Mouse (Mus musculus): Measurements from ENCODE around the gene Dennd1b.

- TF ChIP-seq CTCF (IDR thresholded peaks at IDR 0.05; ENCODE audit: low read depth, low read length) (no peak), GATA1 (IDR thresholded peaks at IDR 0.05; ENCODE audit: borderline replicate concordance, low read length) (no peak)
Observed at GRCm38 (mm10) chr1:138958863-138959262, 4.4 kb upstream of the Dennd1b start.

Data from G1E (cell line).